Mouse (Mus musculus): Measurements from ENCODE around the gene Tmcc3.
"Not testable (repeated sequence)": the region's sequence is repeated elsewhere in the genome, so short reads cannot be mapped to it uniquely, and the experiment has no call there.

The Tmcc3 gene

DNA sequence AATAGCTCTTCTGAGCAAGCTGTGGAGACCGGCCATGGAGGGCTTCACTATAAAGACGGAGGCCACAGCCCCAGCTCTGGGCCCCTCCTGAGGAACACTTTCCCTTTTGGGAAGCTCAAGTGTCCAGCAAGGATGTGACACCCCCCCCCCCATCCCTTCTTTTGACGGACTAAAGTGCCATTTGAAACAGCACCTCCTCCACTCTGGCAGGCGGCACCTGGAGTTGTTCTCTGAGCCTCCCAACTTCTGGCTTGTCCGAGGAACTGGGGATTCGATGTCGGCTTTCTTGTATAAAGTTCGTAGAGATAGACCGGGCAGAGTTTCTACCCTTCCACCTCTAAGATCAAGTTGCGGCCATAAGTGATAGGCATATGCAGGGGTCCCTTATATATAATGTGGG is 203.8 kb downstream of the Tmcc3 start:
- DNase-seq (ENCODE audit: low spot score): no peak

DNA sequence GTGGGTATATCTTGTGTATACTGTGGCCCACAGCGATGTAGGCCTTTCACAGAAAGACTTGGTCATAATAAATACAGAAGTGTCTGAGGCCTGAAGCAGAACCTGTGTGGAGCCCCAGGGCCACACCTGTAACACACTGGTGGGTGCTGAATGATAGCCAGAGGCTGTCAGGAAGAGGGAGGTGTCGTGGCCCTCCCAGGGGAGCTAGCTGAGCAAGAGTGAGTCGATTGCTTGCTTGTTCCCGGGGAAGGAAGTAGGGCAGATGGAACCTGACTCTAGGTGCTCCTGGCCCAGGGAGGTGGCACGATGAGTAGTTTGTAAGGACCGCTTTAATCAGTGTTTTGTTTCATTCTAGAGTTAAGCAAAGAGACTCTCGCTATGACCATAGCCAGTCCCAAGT is 208.1 kb downstream of the Tmcc3 start:
- no peak for DNase-seq (ENCODE audit: low spot score)

DNA sequence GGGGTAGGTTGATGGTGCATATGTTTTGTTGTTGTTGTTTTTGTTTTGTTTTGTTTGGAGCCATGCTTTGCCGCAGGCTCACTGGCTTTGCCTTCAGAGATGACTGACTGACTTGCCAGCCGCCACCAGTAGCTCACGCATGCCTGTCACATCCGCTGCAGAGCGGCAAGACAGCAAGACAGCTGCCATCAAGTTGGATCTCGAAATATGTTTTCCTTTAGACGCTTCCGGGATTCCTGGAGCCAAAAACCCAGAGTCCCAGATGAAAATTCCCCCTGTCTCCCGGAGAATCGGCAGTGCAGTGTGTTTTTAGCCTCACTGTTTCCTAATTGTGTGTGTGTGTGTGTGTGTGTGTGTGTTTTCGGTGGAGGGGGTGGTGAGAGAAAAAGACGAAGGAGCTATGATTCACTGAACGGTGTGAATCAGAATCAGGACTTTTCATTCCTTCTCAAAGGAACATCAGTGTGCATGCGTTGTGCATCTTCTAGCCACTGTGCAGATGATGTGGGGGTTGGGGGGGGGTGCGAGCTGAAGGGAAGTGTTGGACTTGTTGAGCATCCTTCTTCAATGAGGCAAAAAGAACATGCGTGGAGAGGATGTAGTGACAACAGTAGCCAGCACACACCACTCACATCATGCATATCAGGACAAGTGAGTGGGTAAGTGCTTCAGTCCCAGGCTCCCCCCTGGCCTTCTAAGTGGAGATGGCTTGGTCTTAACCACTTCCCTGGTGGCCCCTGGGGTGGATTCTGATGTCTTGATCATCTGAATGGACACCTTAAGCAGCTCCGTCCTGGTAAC is 208.8 kb downstream of the Tmcc3 start:
- no peak for DNase-seq (ENCODE audit: low spot score)

DNA sequence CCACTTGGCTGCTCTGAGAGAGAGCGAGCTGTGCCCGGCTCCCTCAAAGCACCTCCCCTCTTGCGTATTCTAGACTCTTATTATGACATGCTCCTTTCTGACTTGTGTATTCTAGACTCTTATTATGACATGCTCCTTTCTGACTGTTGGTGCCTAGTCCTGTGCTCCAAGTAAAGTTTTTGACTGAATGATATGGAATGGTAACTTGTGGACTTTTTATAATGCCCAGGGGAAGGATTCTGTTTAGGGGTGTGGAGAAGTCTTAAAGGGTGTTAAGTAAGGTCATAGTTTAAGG is 209.3 kb downstream of the Tmcc3 start:
- DNase-seq (ENCODE audit: low spot score): no peak

DNA sequence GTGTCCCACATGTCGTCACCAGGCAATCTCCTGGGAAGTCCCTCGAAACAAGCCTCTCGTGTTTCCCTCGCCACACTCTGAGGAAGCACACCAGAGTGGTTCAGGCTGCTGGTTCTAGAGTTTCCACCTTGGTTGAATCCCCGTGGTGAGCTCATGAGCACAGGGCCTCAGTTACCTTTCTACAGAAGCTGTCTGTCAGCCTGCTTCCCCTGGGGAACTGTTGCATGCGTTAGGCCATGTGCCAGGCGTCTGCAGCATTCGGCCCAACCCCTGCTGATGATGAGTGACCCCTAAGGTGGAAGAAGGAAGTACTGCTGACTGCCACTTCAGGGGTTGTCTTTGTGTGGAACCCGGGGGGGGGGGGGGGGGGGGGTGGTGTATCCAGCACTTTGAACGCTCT is 210.0 kb downstream of the Tmcc3 start:
- no peak for DNase-seq (ENCODE audit: low spot score)

DNA sequence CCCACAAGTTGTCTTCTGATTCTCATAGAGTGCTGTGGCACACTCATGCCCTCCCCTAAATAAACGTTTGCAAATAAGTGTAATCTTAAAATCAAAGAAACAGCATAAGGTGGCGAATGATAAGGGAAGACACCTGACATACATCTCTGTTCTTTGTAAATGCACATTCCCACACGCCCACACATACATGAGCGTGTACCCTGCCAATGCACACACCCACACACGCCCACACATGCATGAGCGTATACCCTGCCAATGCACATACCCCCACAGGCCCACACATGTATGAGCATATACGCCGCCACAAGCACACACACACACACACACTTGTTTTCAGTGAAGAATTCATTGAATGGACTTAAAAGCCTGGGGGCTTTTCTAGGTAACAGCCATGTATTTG is 211.5 kb downstream of the Tmcc3 start:
- DNase-seq (ENCODE audit: low spot score): peak; percentile 22

DNA sequence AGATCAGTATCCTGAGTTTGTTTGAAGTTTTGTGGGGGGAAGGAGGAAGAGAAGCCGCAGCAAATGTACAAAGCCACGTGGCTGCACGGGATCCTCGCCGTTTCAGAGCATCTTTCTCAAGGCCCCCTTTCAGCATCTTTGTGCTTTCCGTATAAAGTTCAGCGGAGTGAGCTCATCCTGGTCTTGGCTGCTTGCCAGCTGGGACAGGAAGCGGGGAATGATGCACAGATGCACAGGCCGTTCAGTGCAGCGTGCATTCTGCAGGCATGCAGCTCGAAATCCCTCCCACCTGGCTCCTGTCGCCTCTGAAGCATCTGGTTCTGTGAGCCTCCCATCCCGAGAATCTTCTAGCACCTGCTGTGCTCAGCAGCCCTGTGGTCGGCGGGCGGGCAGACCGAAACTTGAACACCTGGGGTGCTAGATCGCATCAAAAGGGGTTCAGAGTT is 212.0 kb downstream of the Tmcc3 start:
- DNase-seq (ENCODE audit: low spot score): peak; percentile 51

DNA sequence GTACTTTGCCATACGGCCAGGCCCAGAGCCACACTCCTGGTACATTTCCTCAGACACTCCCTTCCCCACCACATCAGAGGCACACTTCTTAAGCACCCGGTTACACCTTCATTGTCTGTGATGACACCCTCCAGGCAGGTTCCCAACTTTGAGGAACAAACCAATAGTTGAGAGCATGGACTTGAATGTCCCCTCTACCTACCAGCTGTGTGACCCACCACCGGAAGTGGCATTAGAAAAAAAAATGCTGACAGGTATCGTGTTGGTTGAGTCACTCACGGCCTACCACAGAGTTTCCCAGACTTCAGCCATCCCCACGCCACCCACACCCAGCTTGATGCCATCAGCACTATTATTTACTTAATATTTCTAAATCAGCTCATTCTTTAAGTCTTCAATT is 213.2 kb downstream of the Tmcc3 start:
- DNase-seq (ENCODE audit: low spot score): peak; percentile 74

DNA sequence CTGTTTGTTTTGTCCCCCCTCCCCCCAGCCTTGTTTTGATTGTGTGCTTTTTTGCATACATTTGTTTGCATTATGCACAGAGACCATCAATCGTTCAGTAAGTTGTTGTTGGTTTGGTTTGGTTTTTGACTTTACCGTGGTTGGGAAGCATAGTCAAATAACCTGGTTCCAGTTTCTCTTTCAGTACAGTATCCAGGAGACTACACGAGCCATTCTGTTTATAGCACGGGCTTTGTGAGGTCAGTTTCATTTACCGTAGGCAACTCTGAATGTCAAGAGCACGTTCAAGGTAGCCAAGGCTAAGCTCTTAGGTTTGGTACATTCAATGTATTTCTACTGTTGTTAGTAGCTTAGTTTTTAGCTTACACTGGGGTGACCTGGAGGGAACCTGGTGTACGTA is 214.0 kb downstream of the Tmcc3 start:
- no peak for DNase-seq (ENCODE audit: low spot score)

DNA sequence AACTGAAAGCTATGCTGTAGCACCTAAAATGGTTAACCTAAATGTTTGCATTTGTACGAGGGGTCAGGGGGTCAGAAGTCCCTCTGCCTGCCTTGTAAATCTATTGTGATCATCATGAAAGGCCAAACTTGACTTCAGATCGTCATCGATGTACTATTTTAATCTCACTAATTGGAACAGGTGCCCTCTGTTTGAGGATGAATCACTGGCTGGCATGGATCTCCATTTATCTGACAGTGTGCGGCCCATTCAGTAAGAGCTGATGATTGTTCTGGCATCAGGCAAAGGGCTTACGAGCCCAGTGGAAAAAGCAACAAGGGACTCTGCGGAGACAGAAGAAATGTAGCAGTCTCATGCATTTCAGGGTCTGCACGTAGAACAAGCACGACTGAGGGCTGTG is 215.1 kb downstream of the Tmcc3 start:
- DNase-seq (ENCODE audit: low spot score): no peak

DNA sequence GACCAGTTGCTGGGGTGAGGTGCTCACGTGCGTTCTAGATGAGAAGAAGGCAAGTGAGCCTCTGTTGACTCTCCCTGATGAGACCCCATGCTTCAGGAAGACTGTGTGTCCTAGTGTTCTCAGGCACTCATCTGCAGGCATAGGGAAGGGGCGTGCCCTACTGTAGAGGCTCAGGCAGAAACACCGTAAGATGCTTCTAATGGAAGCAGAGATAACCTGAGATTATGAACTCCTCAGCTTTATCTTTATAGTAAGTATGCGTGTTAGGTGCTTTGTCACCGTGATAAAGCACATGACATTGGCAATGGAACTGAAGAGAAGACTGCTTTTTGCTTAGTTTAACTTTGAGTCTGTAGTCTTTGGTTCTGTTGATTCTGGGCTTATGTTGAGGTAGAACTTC is 215.5 kb downstream of the Tmcc3 start:
- no peak for DNase-seq (ENCODE audit: low spot score)

DNA sequence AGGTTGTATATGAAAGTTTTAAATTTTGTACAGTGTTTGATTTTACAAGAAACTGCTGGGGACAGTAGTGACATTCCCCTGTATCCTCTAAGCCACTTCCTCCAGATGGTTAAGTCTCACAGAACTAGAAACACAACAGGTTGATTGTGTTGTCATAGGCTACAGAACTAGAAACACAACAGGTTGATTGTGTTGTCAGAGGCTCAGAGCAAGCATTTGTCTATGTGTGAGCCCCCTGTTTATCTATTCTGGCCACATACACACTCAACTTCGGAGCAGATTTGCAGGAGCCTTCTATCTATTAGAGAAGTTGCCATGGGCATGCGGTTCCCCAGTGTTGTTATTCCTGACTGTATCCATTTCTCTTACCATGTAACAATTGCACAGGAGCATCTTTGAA is 218.3 kb downstream of the Tmcc3 start:
- no peak for DNase-seq (ENCODE audit: low spot score)

DNA sequence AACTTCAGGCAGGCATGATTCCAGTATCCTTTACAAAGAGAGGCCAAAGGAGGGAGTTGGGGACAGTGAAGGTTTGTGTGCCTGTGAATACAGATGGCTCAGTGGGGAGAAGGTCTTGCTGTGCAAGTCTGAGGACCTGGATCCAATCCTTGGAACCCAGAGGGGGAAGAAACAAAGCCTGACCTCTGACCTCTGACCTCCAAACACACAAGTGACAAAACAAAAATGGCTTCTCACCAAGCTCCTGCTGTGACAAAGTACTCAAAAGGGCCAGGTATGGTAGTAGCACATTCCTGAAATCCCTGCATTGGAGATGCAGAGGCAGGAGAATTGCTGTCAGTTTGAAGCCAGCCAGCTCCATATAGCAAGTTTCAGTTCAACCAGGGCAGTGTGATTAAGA is 219.7 kb downstream of the Tmcc3 start:
- no peak for DNase-seq (ENCODE audit: low spot score)

DNA sequence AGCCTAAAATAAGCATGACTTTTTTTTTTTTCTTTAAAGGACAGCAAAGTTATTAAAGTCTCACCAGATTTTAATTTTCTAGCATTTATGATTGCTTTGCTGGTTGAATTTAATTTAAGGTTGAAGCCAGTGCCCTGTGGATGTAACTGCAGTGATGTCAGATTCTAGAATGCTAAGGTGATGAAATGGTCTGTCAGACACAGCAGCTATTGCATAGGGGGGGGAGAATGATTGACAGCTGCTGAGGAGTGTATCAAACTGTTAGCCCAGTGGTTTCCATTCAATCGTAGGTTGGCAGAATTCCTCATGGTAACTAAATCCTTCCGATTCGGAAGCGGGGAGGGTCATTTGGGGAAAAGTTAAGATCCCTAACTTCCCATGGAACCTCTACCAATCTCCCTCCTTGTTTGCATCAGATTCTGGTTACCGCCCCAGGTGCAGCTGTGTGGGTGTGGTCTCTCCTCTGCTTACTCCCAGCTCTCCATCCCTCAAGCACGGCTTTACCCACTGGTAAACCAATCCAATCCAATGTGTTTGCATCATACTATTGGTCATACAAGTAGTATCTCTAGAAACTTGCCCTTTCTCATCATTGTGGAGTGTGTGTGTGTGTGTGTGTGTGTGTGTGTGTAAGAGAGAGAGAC is 221.5 kb downstream of the Tmcc3 start:
- DNase-seq (ENCODE audit: low spot score): no peak

DNA sequence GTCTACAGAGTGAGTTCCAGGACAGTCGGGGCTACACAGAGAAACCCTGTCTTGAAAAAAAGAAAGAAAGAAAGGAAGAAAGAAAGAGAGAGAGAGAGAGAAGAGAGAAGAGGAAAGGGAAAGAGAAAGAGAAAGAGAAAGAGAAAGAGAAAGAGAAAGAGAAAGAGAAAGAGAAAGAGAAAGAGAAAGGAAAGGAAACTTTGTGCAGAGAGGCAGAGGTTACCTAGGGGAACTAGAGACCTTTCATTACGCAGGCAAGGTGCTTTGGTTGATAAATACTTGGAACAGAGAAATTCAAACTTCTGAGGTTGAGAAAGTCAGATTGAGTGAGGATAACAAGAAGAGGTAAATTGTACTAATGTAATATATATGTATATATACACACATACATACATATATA is 226.9 kb downstream of the Tmcc3 start:
- not testable (repeated sequence) for DNase-seq (ENCODE audit: low spot score)

DNA sequence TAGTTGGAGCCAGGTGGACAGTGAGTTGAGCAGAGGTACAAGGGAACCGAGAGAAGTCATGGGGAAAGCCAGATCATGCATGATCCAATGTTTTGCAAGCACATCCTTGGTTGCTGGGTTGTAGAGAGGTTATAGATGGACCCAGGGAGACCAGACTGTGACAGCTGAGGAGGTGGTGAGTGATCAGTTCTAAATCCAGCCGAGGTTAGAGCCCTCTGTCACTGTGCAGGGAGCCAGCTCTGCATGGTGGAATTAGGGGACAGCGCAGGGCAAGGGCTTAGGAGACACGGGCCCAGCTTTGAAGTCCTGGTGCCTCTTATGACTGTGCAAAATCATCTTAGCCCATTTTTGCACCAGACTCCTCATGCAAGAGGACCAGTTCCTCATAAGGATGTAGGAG is 228.5 kb downstream of the Tmcc3 start:
- DNase-seq (ENCODE audit: low spot score): no peak

DNA sequence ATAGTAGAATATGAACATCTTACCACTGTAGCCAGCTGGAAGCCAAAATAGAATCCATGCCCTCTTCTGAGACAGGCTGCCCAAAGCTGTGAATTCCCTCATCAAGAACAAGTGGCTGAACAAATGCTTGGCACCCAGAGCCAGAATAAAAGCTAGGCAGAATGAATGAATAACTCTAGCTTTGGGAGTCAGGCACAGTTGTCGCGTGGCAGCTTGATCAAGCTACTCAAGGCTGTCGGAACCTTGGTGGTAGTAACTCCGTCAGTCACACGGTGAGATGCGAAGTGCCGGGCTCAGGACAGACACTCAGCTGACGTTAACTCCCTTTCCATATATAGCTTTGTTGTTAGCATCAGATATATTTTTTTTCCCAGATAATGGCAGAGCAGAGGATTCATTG is 232.2 kb downstream of the Tmcc3 start:
- DNase-seq (ENCODE audit: low spot score): no peak

DNA sequence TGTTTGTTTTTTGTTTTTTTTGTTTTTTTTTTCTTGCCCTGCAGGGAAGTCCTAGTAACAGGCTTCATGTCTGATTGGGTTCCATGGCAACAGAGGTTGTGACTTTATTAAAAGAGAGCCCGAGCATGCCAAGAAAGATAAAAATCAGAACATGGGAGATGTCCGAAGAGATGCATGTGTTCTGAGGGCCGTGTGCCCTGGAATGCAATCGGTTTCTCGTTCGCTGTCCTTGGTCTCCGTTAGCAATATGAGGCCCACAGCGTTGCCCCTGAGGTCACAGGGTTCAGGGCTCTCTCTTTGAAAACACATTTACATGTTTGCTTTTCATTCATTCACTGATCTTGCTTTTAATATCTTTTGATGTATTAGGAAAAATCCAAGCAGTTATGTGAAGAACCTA is 233.1 kb downstream of the Tmcc3 start:
- no peak for DNase-seq (ENCODE audit: low spot score)

DNA sequence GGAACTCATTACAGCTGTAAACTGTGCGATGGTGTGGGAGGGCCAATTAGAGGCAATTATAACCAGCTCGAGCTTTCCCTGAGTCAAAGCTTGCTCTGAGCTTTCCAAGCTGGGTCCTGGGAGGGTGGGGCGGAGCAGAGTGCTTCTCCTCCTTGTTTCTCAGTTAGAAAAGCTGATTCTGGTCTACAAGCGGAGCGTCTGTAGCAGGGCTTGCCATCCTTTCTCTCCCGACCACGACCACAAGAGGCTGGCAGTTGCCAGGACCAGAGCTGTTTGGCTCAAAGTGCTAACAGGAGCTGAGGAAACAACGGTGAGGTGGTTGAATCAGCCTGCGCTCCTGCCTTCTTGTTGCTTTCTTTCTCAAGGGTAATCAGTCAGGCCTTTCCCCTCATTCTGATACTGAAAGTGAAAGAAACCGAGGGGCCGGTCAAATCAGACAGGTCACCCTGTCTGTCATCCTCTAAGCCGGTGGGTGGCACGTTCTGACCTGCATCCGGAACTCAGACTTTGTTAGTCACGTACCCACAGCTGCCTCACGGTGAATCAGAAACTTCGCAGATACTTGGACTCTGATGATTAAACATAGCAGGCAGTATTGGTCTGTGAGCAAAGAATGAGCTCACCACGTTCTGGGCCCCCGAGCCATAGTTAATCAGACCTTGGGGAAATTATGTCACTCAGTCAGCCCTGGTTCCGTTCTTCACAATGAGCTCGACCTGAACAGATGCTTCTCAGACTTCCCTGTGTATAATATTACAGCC is 233.7 kb downstream of the Tmcc3 start:
- DNase-seq (ENCODE audit: low spot score): peak; percentile 62

DNA sequence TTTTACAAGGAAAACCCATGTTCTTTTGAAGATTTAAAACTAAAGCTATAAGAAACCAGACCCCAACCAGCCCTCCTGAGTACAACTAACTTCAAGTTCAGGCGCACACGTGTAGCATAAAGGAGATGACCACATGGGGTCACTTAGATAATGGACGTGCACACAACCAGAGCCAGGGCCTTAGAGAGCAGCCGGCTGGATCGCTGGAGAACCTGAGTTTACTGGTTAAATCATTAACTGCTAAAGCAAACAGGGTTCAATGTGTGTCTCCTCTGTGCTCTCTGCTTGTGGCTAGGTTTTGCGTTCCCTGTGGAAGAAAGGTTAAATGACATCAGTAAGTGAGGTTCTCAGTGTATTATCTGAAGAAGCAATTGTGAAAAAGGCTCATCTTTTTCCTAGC is 234.9 kb downstream of the Tmcc3 start:
- DNase-seq (ENCODE audit: low spot score): no peak

DNA sequence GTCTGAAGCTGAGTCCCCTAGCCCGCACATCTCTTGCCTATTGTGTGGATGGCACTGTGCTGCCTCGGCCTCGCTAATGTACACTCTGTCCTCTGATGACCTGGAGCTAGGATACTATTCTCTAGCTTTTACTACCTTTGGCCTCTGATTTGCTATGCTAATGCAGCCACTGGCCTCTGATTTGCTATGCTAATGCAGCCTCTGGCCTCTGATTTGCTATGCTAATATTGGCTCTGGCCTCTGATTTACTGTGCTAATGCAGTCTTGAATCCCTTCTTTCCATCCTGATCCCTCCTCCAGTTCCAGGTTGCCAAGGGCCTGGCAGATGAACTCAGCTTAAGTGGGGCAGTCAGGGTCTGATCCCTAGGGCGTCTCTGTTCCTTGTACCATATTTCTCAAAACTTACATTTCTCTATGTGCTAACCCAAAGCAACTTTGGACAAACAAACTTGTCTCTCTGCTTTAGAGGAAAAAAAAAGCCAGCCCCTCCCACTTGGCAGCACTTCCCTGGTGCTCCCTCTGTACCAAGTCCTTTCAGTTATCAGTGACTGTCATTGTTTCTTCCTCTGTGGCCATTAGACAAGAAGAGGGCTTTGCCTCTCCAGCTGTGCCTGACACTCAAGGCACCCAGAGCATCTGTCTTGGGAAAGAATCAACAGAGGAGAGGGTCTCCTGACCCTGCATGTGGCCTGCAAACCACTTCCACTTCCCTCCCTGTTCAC is 237.9 kb downstream of the Tmcc3 start:
- no peak for DNase-seq (ENCODE audit: low spot score)

DNA sequence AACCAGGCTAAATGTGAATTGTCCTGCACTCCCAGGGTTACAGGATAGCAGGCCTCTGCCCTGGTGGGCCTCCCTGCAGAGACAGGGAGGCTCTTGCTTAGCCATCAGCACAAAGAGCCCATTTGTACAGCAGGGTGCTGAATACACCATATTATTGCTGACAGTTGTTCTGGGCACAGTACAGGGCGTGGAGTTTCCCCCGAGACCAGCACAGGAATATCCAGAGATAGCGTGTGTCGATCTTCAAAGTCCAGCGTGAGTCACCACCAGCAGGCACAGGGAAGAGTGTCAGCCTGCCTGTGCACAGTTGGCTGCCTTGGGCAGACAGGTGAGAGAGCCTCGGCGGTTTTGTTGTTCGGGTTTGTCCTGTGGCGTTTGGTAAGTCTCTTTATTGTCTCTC is 238.9 kb downstream of the Tmcc3 start:
- DNase-seq (ENCODE audit: low spot score): no peak

DNA sequence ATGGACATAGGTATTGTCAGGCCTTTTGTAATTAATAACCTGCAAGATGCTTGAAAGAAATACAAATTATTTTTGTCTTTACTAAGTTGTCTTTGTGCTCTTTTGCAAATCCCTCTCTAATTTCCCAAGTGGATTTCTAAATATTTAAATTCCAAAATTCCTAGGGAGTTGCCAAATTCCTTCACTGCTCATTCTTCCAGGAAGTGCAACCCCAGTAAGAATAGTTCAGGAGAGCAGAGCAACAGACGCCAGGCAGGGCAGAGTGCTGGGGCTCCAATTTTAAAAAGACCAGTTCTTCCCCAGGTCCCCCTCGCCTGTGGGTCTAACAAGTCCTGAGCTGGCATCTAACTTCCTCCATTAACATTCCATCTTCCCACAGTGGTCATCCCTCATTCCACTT is 239.3 kb downstream of the Tmcc3 start:
- no peak for DNase-seq (ENCODE audit: low spot score)
